In genomic region chr1:61137954-61138353, GRCm38 (mm10) we compare ENCODE assay signal across 16 mouse cellular contexts.
"Had no signal": no experiment of that assay in that cellular context is flagged by ENCODE, and none has a peak within 500 bp of the region (broad histone marks: within the 10 kb centered on the region; RNA-seq: fewer than 3 reads in every experiment).

No protein-coding gene starts in this region.

- H3K9me3 ChIP-seq: kidney, embryonic 15.5 days; liver, embryonic 13.5 days; midbrain, embryonic 13.5 days; neural tube, embryonic 12.5 days had no signal

- H3K27me3 ChIP-seq: liver, embryonic 13.5 days; midbrain, embryonic 13.5 days; neural tube, embryonic 12.5 days had no signal

- H3K9ac ChIP-seq: kidney, embryonic 15.5 days; liver, embryonic 13.5 days; midbrain, embryonic 13.5 days; neural tube, embryonic 12.5 days had no signal

- DNase-seq: kidney, adult 11 months; kidney, adult 8-10 months; kidney, postnatal 25 days; layer of hippocampus, adult 9-11 months; liver, embryonic 13.5 days; lung, adult 2 months; lung, postnatal 14 days; lung, postnatal 4 days; thymus, postnatal 25 days had no signal

- H3K27ac ChIP-seq: kidney, embryonic 15.5 days; layer of hippocampus, adult 2 months; left cerebral cortex, adult 2 months; liver, embryonic 13.5 days; midbrain, embryonic 13.5 days; neural tube, embryonic 12.5 days had no signal

- H3K36me3 ChIP-seq: kidney, embryonic 15.5 days; liver, embryonic 13.5 days; midbrain, embryonic 13.5 days; neural tube, embryonic 12.5 days had no signal

- H3K4me2 ChIP-seq: kidney, embryonic 15.5 days; liver, embryonic 13.5 days; midbrain, embryonic 13.5 days; neural tube, embryonic 12.5 days had no signal

- H3K4me3 ChIP-seq: kidney, embryonic 15.5 days; layer of hippocampus, adult 2 months; left cerebral cortex, adult 2 months; liver, embryonic 13.5 days; midbrain, embryonic 13.5 days; myocyte; neural tube, embryonic 12.5 days had no signal

- ATAC-seq: inflammation-experienced regulatory T-cells, adult 6 months; midbrain, embryonic 13.5 days had no signal
